ENCODE assay signal across 10 mouse cellular contexts in the genomic region with DNA sequence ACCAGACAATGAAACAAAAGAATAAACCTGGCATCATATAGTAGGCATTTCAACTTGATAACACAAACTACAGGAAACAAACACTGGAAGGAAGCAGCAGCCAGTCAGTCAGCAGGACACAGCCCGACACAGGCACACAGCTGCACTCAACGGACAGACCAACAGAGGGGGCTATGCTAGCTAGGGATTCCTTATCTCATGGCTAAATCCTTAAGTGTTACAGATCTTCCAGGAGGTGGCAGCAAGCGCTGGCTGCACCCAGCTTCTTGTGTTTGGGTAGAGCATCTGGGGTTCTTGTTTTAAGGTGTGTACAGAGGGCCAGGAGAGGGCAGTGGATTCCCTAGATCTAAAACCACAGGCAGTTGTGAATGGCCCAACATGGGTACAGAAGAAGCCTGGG. TPM values are rescaled to one million over a fixed set of nuclear protein-coding genes. Genes with fewer than 3 reads are reported as not detected.
DNase-seq lines count a peak whose midpoint lies in the region; ATAC-seq and TF ChIP-seq lines count a peak whose summit lies in the region.
"Had no signal": no experiment of that assay in that cellular context is flagged by ENCODE, and none has a peak within 500 bp of the region (broad histone marks: within the 10 kb centered on the region; RNA-seq: fewer than 3 reads in every experiment).

No protein-coding gene starts in this region.

- no peak overlapping the region for H3K4me3 ChIP-seq in left cerebral cortex, adult 2 months
- H3K4me3 ChIP-seq: embryonic facial prominence, embryonic 12.5 days; neural tube, embryonic 12.5 days had no signal

- intact Hi-C loops in left cerebral cortex, adult 2 months (cut with DNase I): loop anchor here (5.0 kb wide), 2 partner anchors 44 to 229 kb away; no protein-coding TSS in a partner anchor

- H3K27ac ChIP-seq in left cerebral cortex, adult 2 months: no peak overlapping the region
- H3K27ac ChIP-seq: embryonic facial prominence, embryonic 12.5 days; neural tube, embryonic 12.5 days had no signal

- peak; percentile 49 for DNase-seq in urinary bladder, postnatal 25 days (ENCODE audit: low spot score)
- no peak for DNase-seq in urinary bladder, adult 2 months (ENCODE audit: low spot score)
- peak; percentile 72 to 74 for DNase-seq in cerebellum, adult 18-20 months
- DNase-seq in induced T-regulatory cell, adult 2 months (ENCODE audit: low read depth): peak; percentile 77
- peak; percentile 74 to 75 for DNase-seq in left cerebral cortex, adult 2 months (ENCODE audit: extremely low spot score in 1 of 2, low spot score in 2 of 2)
- peak; percentile 66 for DNase-seq in mesoderm, embryonic 11.5 days (ENCODE audit: low read depth, low spot score)
- DNase-seq in thymus, adult 18-20 months: peak; percentile 39

- TF ChIP-seq CTCF in left cerebral cortex, adult 2 months (IDR thresholded peaks at IDR 0.05): peak; percentile 92

- peak; percentile 81 for ATAC-seq in frontal cortex, adult (ENCODE audit: low TSS enrichment)

RNA-seq across cellular contexts. Expression of gene Map1lc3b, which starts 12.7 kb away (rescaled TPM):
- polyA plus RNA-seq in urinary bladder, adult 2 months (2012; rRNA removed): 52.4 and 97.9 TPM in 2 replicates
- 100 to 1,000 TPM; 178 to 181 TPM for total RNA-seq in left cerebral cortex, adult 2 months (2021)

RNA-seq across cellular contexts. Expression of gene Fbxo31, which starts 24.3 kb away (rescaled TPM):
- polyA plus RNA-seq in urinary bladder, adult 2 months (2012; rRNA removed): 25.6 and 33.8 TPM in 2 replicates
- total RNA-seq in left cerebral cortex, adult 2 months (2021): 100 to 1,000 TPM in 1 of 2 experiments, 10 to 100 TPM in 1; 97.8 to 104 TPM

RNA-seq across cellular contexts. Expression of gene Zcchc14, which starts 49.8 kb away (rescaled TPM):
- 16.9 and 22.7 TPM in 2 replicates for polyA plus RNA-seq in urinary bladder, adult 2 months (2012; rRNA removed)
- 10 to 100 TPM; 69.6 to 72.8 TPM for total RNA-seq in left cerebral cortex, adult 2 months (2021)

RNA-seq across cellular contexts. Expression of gene 1700018B08Rik, which starts 58.7 kb away (rescaled TPM):
- not detected in 2 replicates for polyA plus RNA-seq in urinary bladder, adult 2 months (2012; rRNA removed)
- not detected for total RNA-seq in left cerebral cortex, adult 2 months (2021)
- polyA plus RNA-seq: embryonic facial prominence, embryonic 12.5 days; neural tube, embryonic 12.5 days had no signal
